Mouse (Mus musculus): Measurements from ENCODE around the gene Trim24. TPM values are rescaled to one million over a fixed set of nuclear protein-coding genes. Genes with fewer than 3 reads are reported as not detected.
"Not testable (repeated sequence)": the region's sequence is repeated elsewhere in the genome, so short reads cannot be mapped to it uniquely, and the experiment has no call there.

The Trim24 gene
- 9.9 and 11.1 TPM in 2 replicates for polyA plus RNA-seq (2015; fragmentation: Nextera tagmentation; extraction: Ambion mirVana)

DNA sequence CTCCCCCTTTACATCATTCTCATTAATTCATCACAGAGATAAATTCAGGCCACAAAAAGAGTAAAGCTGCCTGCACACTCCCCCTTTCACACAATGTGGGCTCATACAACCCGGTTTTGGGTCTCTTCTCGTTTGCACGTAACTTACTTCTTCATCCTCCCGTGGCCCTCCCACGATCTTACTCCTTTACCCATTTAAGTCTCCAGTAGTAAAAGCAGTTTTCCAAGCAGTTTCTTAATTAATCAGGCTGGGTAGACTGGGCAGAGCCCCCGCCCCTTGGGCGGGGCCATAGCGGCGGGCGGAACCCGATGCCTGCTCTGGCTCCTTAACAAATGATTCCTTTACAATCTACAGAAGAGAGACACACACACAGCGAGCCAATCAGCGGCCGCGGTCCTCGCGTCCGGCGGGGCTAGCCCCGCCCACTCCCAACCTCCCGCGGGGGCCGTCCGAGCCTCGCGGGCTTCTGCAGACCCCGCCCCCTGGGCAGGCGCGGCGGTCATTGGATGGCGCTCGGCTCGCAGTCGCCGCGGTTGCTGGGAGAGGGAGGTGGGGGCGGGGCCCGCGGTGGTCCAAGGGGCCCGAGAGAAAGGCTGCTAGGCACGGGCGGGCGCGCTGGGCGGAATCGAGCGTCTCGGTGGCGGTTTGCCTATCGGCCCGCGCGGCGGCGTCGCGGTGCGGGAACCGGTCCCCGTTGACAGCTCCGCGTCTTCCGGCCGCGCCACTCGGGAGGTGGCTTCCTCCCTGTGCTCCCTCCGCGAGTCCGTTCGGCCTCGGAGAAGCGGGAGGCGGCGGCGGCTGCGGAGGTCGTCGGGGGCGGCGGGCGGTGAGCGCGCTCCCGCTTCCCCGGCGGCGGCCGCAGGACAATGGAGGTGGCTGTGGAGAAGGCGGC, at the start of gene Trim24:
Trim24 (plus strand) TSS at position 567 of the 892 bp plus-strand sequence.
- ATAC-seq (ENCODE audit: borderline replicate concordance, extremely low read depth, low FRiP score, low TSS enrichment) = peak; percentile 98
- no peaks in the 10 kb centered on the region for H3K27me3 ChIP-seq
- H3K9me3 ChIP-seq = peaks cover 29% of the 10 kb centered on the region
- peak within 1 kb of the TSS; percentile 97 for H3K27ac ChIP-seq
- peak within 1 kb of the TSS; percentile 91 for H3K9ac ChIP-seq
- no peaks in the 10 kb centered on the region for H3K4me1 ChIP-seq
- H3K4me2 ChIP-seq = peak within 1 kb of the TSS; percentile 57
- WGBS = 0% methylated on average over 74 of the region's 89 CpGs
- peaks cover 5% of the 10 kb centered on the region; the same call in 1 of the 2 replicates for H3K36me3 ChIP-seq
- peak within 1 kb of the TSS; percentile 92 for H3K4me3 ChIP-seq

DNA sequence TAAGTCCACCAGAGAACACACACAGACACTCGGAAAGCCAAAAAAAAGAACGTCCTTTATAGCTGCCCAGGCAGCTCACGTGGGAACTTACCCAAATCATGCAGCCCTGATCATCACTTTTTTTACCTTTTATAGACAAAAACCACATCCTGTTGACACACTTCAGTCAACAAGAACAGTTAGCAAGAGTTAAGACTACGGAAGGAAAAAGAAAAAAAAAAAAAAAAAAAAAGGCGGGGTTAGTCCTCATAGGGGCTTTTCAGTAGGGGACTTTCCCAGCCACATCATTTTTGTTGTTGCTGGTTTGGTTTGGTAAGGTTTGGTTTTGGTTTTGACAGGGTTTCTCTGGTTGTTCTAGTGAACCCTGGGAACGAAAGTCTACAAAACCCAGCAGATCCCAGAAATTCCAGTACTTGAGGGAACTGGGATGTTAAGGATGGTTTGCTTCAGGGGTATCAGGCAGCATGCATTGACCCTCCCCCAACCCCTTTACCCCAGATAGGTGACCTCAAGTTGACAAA, 49.0 kb upstream of the Trim24 start:
- no peaks in the 10 kb centered on the region for H3K27me3 ChIP-seq
- no peaks in the 10 kb centered on the region for H3K36me3 ChIP-seq
- no peak overlapping the region for H3K4me2 ChIP-seq
- H3K9ac ChIP-seq = no peak overlapping the region
- H3K27ac ChIP-seq = no peak overlapping the region
- ATAC-seq (ENCODE audit: borderline replicate concordance, extremely low read depth, low FRiP score, low TSS enrichment) = no peak
- H3K4me3 ChIP-seq = no peak overlapping the region
- H3K4me1 ChIP-seq = no peaks in the 10 kb centered on the region
- WGBS = 84% methylated on average over 6 of the region's 6 CpGs
- no peaks in the 10 kb centered on the region for H3K9me3 ChIP-seq

DNA sequence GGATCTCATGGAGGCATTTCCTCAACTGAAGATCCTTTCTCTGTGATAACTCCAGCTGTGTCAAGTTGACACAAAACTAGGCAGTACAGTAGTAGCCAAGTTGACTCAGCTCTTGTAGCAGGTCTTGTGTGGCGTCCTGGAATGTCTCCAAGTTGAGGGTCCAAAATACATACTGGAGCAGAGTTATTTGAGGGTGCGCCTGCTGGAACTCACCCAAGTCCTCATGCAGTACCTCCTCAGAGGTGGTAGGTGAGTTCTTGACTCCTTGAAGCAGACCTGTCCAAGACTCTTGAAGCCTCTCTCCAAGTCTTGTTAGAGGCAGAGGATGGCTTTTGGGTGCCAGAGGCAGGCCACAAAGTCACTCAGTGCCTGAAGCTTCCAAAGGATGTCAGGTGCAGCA, 48.2 kb upstream of the Trim24 start:
- Histone ChIP-seq H3K9me3 (no peaks in the 10 kb centered on the region), H3K4me2 (no peak overlapping the region), H3K4me1 (no peaks in the 10 kb centered on the region), H3K9ac (no peak overlapping the region), H3K36me3 (no peaks in the 10 kb centered on the region), H3K27me3 (no peaks in the 10 kb centered on the region), H3K27ac (no peak overlapping the region), H3K4me3 (no peak overlapping the region)
- ATAC-seq (ENCODE audit: borderline replicate concordance, extremely low read depth, low FRiP score, low TSS enrichment) = peak; percentile 69
- 67% methylated on average over 2 of the region's 2 CpGs for WGBS

- Histone ChIP-seq H3K4me2 (no peak overlapping the region), H3K4me3 (no peak overlapping the region), H3K4me1 (no peaks in the 10 kb centered on the region), H3K36me3 (no peaks in the 10 kb centered on the region), H3K9me3 (no peaks in the 10 kb centered on the region), H3K27ac (no peak overlapping the region), H3K9ac (no peak overlapping the region), H3K27me3 (no peaks in the 10 kb centered on the region)
- no peak for ATAC-seq (ENCODE audit: borderline replicate concordance, extremely low read depth, low FRiP score, low TSS enrichment)
- WGBS = 84% methylated on average over 4 of the region's 4 CpGs
These were observed 46.9 kb upstream of the Trim24 start for GRCm38 (mm10) chr6:37823731-37824130.

DNA sequence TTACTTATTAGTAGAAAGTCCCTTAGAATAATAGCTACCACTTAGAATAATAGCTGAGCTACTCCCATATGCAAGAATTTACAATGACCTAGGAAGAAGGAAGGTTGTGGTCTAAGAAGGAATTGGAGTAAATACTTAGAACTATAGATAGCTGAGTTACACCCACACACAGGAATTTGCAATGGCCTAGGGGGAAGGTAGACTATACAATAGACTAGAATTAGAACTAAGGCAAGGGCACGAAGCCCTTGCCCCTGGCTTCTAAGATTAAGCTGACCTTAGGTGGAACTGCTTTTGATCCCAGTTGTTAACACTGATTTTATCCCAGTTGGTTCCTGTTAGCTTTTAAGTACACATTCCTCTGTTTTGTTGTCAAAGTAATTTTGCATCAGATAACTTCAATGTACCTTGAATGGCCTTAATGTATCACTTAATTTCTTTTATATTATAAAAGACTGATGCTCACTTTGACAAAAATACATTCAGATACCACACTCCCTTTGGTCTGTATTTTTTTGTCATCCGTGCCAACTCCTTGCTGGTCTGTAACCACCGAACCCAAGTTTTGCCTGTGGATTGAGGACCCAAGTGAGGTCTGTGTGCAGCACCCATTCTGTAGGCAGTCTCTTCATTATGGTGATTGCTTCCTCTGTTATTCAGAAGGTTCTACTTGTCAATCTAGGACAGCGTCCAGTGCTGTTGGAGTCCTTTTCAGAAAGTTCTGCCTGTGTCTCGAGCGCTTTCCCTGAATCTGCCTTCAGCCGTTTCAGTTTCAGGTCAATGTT, 45.1 kb upstream of the Trim24 start:
- WGBS = 85% methylated on average over 7 of the region's 7 CpGs
- H3K4me1 ChIP-seq; H3K36me3 ChIP-seq; H3K9me3 ChIP-seq; ATAC-seq (ENCODE audit: borderline replicate concordance, extremely low read depth, low FRiP score, low TSS enrichment); H3K4me2 ChIP-seq; H3K27me3 ChIP-seq; H3K4me3 ChIP-seq; H3K9ac ChIP-seq; H3K27ac ChIP-seq: not testable (repeated sequence)

GRCm38 (mm10) chr6:37828955-37829354, 41.7 kb upstream of the Trim24 start:
- H3K9me3 ChIP-seq = peaks cover 4% of the 10 kb centered on the region; the same call in 1 of the 2 replicates
- ATAC-seq (ENCODE audit: borderline replicate concordance, extremely low read depth, low FRiP score, low TSS enrichment) = no peak

DNA sequence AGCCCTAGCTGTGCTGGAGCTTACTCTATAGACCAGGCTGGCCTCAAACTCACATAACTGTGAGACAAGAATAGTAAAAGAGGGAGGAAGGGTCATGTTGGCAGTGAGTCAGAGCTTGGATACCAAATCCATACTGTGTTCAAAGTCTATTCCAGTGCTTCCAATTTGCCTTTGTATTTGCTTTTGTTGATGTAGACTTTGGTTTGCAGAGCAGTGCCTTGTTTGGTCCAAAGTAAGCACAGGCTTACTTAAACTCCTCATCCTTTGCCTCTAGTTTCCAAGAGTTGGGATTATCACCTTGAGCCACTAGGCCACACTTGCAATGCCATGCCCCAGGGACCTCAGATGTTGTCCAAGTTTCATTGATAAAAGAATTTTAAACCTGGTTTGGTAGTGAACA, 41.0 kb upstream of the Trim24 start:
- H3K27ac ChIP-seq = no peak overlapping the region
- ATAC-seq (ENCODE audit: borderline replicate concordance, extremely low read depth, low FRiP score, low TSS enrichment) = no peak
- no peak overlapping the region for H3K4me3 ChIP-seq
- no peaks in the 10 kb centered on the region for H3K4me1 ChIP-seq
- H3K27me3 ChIP-seq = no peaks in the 10 kb centered on the region
- no peak overlapping the region for H3K9ac ChIP-seq
- H3K36me3 ChIP-seq = no peaks in the 10 kb centered on the region
- peaks cover 4% of the 10 kb centered on the region; the same call in 1 of the 2 replicates for H3K9me3 ChIP-seq
- no peak overlapping the region for H3K4me2 ChIP-seq

More at GRCm38 (mm10) chr6:37828955-37829354, 41.7 kb upstream of the Trim24 start:
- H3K4me2 ChIP-seq = no peak overlapping the region
- H3K27ac ChIP-seq = no peak overlapping the region
- H3K9ac ChIP-seq = no peak overlapping the region
- no peaks in the 10 kb centered on the region for H3K27me3 ChIP-seq
- H3K4me1 ChIP-seq = no peaks in the 10 kb centered on the region
- no peak overlapping the region for H3K4me3 ChIP-seq
- 86% methylated on average over 3 of the region's 3 CpGs for WGBS
- H3K36me3 ChIP-seq = no peaks in the 10 kb centered on the region

DNA sequence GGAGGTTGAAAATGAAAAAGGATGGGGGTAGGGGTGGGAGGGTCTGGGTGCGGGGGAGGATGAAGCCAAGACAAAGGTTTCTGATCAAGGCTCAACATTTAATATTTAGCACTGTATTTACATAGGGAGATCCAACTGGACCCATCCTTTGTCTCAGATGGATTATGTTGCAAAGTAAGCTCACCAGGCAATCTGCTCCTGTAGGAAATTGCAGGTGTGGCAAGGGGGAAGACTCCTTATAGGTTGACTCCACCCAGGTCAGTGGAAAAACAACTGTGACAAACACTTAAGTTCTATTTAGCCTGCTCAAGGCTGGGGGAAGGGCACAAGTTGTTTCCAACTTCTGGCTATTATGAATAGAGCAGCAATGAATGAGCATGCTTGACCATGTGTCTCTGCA, 36.9 kb upstream of the Trim24 start:
- Histone ChIP-seq H3K4me3 (no peak overlapping the region), H3K4me1 (no peaks in the 10 kb centered on the region), H3K9me3 (peaks cover 4% of the 10 kb centered on the region; the same call in 1 of the 2 replicates), H3K36me3 (no peaks in the 10 kb centered on the region), H3K4me2 (no peak overlapping the region), H3K9ac (no peak overlapping the region), H3K27me3 (no peaks in the 10 kb centered on the region), H3K27ac (no peak overlapping the region)
- 79% methylated on average over 1 of the region's 1 CpGs for WGBS
- no peak for ATAC-seq (ENCODE audit: borderline replicate concordance, extremely low read depth, low FRiP score, low TSS enrichment)

DNA sequence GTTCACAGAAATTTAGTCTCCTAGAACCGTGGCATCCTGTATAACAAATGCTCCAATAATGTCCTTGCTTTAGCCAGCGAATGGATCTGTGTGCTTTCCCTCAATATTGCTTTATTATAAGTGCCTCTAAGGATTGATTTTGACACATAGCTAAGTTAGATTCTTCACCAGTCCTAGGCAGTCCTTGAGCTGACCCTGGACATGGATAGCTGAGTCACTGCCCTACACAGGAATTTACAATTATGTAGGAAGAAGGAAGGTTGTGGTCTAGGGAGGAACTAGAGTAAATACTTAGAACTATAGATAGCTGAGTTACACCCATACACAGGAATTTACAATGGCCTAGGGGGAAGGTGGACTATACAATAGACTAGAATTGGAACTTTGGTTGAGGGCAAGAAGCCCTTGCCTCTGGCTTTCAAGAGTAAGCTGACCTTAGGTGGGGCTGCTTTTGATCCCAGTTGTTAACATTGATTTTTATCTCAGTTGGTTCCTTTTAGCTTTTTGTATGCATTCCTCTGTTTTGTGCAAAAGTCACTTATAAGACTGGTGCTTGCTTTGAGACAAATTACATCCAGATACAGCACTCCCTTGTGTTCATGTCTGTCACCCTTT, 33.6 kb upstream of the Trim24 start:
- not testable (repeated sequence) for H3K9ac ChIP-seq; H3K4me3 ChIP-seq; H3K36me3 ChIP-seq; H3K4me2 ChIP-seq; ATAC-seq (ENCODE audit: borderline replicate concordance, extremely low read depth, low FRiP score, low TSS enrichment); H3K27ac ChIP-seq; H3K4me1 ChIP-seq; H3K27me3 ChIP-seq; H3K9me3 ChIP-seq
- WGBS = 83% methylated on average over 2 of the region's 2 CpGs

DNA sequence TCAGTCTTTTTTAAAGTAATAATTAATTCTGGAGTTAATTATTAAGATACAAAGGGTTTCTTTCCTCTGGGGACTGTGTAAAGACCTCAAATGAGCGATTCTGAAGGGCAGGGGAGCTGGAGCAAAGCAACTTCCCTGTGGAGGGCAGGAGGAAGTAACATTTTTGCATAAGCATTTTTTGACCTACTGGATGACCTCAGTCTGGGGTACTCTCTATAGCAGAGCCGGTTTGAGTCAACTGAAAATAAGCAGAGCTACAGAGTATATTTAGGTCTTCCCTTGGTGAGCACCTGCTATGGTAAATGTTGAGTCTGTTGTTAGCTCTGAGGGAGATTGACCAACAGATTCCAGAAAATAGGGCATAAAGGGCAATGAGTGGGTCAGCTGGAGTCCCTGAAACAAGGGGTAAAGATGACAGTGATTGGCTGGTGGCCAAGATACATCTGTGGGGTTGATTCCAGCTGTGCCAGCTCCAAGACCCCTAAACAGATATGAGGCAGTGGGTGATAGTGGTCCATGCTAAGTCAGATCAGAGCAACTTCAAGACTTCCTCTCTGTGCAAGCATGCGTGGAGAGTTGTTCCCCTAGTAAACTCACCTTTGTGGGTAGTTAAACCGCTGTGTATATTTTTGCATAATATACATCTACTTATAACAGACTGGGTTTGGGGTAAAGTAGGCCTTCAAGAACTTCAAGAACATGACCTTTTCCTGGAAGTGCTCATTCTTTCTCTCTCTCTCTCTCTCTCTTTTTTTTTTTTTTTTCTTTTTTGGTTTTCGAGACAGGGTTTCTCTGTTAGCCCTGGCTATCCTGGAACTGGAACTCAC, 27.6 kb upstream of the Trim24 start:
- H3K4me3 ChIP-seq = no peak overlapping the region
- no peak overlapping the region for H3K9ac ChIP-seq
- H3K27ac ChIP-seq = no peak overlapping the region
- no peak for ATAC-seq (ENCODE audit: borderline replicate concordance, extremely low read depth, low FRiP score, low TSS enrichment)
- H3K4me1 ChIP-seq = no peaks in the 10 kb centered on the region
- H3K4me2 ChIP-seq = no peak overlapping the region
- no peaks in the 10 kb centered on the region for H3K36me3 ChIP-seq
- 81% methylated on average over 5 of the region's 5 CpGs for WGBS
- no peaks in the 10 kb centered on the region for H3K9me3 ChIP-seq
- no peaks in the 10 kb centered on the region for H3K27me3 ChIP-seq

DNA sequence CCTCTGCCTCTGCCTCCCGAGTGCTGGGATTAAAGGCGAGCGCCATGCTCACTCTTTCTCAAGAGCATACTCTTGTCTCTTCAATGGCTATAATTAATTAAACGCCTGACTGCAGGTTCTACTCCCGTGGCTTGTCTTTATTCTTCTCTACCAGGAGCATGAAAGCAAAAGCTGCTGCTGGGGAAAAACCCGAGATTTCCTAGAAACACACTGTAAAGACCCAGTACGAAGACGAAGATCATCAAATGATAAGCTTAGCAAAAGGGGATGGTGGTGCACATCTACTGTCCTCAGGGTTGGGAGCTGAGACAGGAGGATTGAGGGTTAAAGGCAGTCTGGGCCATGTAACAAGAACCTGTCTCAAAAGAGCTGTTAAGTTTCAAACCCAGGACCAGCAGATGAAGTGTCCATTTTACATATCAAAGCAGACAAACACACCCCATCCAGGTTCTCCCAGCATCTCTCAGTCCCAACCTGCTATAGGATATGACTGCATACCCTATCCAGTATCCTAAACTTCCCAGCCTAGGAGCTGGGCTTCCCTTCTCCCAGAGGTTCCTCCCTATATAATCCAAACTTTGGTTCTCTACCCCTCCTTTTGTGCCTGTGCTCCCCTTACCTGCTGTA, 26.9 kb upstream of the Trim24 start:
- Histone ChIP-seq H3K9me3 (no peaks in the 10 kb centered on the region), H3K27me3 (no peaks in the 10 kb centered on the region), H3K9ac (no peak overlapping the region), H3K4me1 (no peaks in the 10 kb centered on the region), H3K27ac (no peak overlapping the region), H3K4me2 (no peak overlapping the region), H3K36me3 (no peaks in the 10 kb centered on the region), H3K4me3 (no peak overlapping the region)
- no peak for ATAC-seq (ENCODE audit: borderline replicate concordance, extremely low read depth, low FRiP score, low TSS enrichment)
- WGBS = 89% methylated on average over 8 of the region's 8 CpGs

Measured in lung, embryonic 15.5 days (tissue).